Mouse (Mus musculus): ENCODE results near the gene Toe1.

The Toe1 gene

GRCm38 (mm10) chr4:116794273-116794672 is 13.2 kb downstream of the Toe1 start:
- no peak for DNase-seq (ENCODE audit: low spot score in 2 of 2)

- no peak for DNase-seq (ENCODE audit: low spot score in 2 of 2)
Measured at GRCm38 (mm10) chr4:116792453-116792852, 15.0 kb downstream of the Toe1 start.

- DNase-seq (ENCODE audit: low spot score in 2 of 2), result peak in 1 of 2 experiments; percentile 72
Measured at GRCm38 (mm10) chr4:116788956-116789355, 18.5 kb downstream of the Toe1 start.

GRCm38 (mm10) chr4:116787985-116788760 is 19.3 kb downstream of the Toe1 start:
- no peak for DNase-seq (ENCODE audit: low spot score in 2 of 2)

GRCm38 (mm10) chr4:116786587-116786986 is 20.9 kb downstream of the Toe1 start:
- no peak for DNase-seq (ENCODE audit: low spot score in 2 of 2)

- DNase-seq (ENCODE audit: low spot score in 2 of 2), result no peak
Measured at GRCm38 (mm10) chr4:116782171-116782570, 25.3 kb downstream of the Toe1 start.

GRCm38 (mm10) chr4:116781366-116781765 is 26.1 kb downstream of the Toe1 start:
- no peak for DNase-seq (ENCODE audit: low spot score in 2 of 2)

- no peak for DNase-seq (ENCODE audit: low spot score in 2 of 2)
Measured at GRCm38 (mm10) chr4:116780541-116780940, 26.9 kb downstream of the Toe1 start.

GRCm38 (mm10) chr4:116777079-116777478 is 30.4 kb downstream of the Toe1 start:
- DNase-seq (ENCODE audit: low spot score in 2 of 2), result no peak

GRCm38 (mm10) chr4:116776391-116776790 is 31.0 kb downstream of the Toe1 start:
- DNase-seq (ENCODE audit: low spot score in 2 of 2), result no peak

- DNase-seq (ENCODE audit: low spot score in 2 of 2), result no peak
Measured at GRCm38 (mm10) chr4:116769060-116769459, 38.4 kb downstream of the Toe1 start.

- no peak for DNase-seq (ENCODE audit: low spot score in 2 of 2)
Measured at GRCm38 (mm10) chr4:116768510-116768909, 38.9 kb downstream of the Toe1 start.

GRCm38 (mm10) chr4:116764001-116764400 is 43.4 kb downstream of the Toe1 start:
- no peak for DNase-seq (ENCODE audit: low spot score in 2 of 2)

GRCm38 (mm10) chr4:116761914-116762313 is 45.5 kb downstream of the Toe1 start:
- no peak for DNase-seq (ENCODE audit: low spot score in 2 of 2)

GRCm38 (mm10) chr4:116749750-116750149 is 57.7 kb downstream of the Toe1 start:
- DNase-seq (ENCODE audit: low spot score in 2 of 2), result no peak
